Mouse (Mus musculus): Measurements from ENCODE around the gene Dnajc12.
"Not testable (repeated sequence)": the region's sequence is repeated elsewhere in the genome, so short reads cannot be mapped to it uniquely, and the experiment has no call there.

Gene Dnajc12

DNA sequence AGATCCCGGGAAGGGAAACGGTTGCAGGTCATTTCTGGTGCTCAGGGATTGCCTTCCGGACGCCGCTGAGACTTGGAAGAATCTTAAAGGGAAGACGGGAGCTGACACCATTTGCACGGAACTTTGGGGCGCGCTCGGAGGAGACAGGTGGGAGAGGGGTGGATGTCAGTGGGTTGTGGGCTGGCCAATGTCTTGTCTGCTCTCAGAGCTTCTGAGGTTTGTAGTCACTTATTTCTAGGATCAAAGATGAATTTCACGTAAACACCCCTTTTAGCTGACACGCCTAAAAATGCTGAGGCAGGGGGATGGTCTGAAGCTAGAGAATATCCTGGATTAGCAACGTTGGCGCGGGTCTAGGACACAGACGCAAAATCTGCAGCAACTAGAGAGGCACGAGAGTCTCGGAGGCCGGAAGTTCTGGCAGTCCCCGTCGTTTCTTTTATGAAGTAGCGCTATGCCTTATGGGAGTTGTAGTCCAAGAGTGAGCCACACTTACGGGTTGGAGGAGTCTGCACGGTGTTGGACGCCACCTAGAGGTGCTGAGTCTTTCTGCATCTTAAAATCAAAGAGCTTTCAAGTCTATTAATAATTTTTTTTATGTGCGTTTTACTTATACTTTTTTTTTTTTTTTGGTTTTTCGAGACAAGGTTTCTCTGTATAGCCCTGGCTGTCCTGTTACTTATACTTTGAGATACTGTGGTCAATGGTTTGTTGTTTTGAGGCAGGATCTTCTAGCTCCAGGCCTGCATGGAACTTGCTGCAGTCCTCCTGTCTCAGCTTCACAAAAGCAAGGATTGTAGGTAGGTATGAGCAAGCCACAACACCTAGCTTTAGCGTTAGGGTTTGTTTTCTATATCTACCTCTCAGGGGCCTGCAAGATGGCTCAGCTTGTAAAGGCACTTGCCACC is at the start of gene Dnajc12:
Gene Dnajc12 (plus strand): TSS at position 72 of the 908 bp plus-strand sequence.
- peak; percentile 69 to 82 for DNase-seq (ENCODE audit: low spot score in 2 of 2)

DNA sequence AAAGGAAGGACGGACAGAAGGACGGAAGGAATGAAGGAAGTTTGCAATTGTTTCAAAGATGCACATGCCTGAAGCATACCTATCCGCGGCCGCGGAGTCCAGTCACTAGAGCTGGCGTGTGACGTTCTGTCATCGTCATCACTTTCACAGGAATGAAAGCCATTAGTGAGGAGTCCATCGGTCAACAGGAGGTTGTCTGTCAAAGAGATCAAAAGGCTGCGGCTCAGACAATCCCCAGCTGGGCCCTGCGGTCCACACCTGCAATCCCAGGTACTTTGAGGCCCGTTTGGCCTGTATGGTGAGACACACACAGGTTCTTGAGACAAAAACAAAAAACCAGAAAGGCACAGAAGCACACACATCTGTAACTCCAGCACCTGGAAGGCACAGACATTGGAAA is 45.3 kb upstream of the Dnajc12 start:
- DNase-seq (ENCODE audit: low spot score in 2 of 2), result no peak

DNA sequence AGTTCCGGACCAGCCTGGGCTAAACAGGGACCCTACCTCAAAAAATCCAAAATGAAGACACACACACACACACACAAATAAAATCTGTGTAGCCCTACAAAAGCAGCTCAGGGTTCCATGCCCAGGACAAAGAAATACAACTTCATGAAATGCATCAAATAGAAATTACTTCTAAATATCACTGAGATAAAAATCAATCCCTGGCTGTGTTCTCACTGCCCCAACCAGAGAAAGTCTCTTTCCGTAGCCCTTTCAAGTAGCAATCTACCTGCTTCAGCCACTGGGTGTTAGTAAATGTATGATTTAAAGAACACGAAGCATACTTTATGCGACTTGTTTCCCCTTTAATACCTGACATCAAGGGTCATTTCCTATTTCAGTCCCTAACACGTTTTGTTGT is 44.9 kb upstream of the Dnajc12 start:
- no peak for DNase-seq (ENCODE audit: low spot score in 2 of 2)

DNA sequence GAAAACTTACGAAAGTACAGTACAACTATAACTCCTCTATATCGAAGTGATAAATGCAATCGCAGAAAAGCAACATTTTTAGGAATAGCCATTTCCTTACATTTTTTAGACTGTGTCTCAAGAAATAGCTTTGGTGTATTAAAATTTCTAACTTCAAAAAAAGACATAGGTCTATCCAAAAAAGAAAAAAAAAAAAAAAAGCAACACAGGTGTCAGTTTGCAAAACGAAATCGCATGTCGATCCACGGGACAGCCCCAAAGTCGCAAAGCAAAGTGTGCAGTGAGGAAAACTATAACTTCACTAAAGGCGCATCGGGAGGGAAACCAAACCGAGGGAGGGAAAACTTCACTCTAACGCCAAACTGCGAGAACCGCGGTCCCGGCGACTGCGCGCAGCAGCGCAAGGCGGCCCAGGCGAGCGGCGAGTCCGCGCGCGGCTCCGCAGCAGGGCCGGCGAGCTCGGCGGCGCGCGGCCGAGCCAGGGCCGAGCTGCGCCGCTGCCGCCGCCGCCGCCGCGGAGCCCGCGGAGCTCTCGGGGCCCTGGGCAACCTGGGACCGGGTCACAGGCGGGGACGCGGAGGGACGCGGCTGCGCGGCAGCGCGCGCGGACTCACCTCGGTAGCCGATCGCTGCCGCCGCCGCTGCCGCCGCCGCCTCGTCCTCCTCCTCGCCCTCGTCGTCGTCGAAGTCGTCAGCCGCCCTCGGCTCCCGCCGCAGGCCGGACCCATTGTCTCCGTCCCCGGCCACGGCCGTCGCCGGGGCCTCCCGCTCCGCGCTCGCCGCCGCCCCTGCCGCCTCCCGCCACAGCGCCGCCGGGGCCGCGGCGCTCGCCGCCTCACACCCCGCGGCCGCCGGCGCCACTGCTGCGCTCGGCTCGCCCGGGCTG is 44.0 kb upstream of the Dnajc12 start:
- DNase-seq (ENCODE audit: low spot score in 2 of 2), result peak; percentile 6 to 9

DNA sequence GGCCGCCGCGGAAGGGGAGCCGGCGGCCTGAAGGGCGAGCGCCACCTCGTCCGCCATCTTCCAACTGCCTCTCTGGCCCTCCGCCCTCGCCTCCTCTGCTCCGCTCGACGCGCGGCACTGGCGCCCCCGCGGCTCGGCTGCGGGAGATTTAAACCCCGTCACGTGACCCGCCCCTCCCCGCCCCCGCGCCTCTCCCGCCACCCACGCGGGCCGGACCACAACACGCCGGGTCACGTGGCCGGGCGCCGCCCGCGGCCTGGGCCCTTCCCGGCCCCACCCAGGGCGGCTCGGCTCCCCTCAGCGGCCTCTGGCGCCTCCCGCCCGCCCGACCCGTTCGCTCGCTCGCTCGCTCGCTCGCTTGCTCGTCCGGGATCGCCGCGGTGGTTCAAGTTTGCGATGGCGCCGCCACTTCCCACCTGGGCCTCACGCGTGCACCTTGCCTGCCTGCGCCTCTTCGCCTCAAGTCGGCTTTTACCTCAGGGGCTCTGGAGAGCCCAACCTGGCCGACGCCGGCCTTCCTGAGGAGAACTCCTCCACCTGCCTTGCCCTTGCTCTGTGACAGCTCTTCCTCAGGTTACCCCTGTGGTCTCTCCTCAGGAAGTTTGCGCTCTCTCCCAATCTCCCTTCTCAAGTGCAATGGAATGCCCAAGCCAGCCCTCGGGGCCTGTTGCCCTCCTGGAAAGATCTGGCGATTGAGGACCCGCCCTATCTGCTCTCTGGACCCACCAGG is 43.2 kb upstream of the Dnajc12 start:
- DNase-seq (ENCODE audit: low spot score in 2 of 2), result peak; percentile 68 to 70

DNA sequence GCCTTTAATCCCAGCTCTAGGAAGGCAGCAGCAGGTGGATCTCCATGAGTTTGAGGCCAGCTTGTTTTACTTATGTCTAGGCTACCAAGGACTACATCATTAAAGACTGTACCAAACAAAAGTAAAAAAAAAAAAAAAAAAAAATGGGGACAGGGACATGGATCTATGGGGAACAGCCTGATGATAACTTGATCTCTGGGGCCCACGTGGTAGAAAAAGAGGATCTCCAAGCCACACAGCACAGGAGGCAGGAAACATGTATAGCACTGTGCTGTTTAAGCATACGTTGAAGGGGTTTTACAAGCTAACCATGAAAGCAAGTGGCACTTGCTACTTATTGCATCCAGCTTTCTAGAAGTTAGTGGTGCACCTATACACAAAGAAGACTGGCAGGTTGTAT is 40.9 kb upstream of the Dnajc12 start:
- no peak for DNase-seq (ENCODE audit: low spot score in 2 of 2)

DNA sequence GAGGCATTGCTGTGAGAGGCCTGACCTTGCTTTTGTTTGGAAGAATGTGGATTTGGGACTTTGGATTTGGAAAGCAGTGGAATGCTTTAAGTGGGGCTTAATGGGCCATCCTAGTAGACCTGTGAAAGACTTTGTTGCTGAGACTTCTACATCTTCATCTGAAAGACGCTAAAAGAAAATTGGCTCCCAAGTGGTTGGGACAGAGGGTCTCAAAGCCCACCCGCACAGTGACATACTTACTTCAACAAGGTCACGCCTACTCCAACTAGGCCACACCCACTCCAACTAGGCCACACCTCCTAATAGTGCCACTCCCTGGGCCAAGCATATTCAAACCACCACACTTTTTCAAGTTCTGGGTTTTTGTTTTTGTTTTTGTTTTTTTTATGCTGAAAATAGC is 37.5 kb upstream of the Dnajc12 start:
- no peak for DNase-seq (ENCODE audit: low spot score in 2 of 2)

DNA sequence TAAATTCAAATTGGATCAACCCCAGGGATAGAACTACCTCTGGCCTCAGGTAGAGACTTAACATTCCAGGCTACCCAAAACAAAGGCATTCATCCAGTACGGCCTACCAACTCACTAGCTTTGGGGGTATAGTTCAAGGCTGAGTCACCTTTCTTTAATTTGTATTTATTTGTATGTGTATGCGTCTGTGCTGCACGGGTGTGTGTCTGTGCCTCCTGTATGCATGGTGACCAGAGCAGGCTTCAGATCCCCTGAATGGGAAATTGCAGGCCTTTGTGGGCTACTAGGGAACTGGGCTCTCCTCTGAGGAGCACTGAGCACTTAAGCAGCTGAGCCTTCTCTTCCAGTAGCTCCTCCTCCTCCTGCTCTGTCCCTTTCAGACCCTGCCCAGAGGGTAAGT is 34.0 kb upstream of the Dnajc12 start:
- DNase-seq (ENCODE audit: low spot score in 2 of 2), result no peak

DNA sequence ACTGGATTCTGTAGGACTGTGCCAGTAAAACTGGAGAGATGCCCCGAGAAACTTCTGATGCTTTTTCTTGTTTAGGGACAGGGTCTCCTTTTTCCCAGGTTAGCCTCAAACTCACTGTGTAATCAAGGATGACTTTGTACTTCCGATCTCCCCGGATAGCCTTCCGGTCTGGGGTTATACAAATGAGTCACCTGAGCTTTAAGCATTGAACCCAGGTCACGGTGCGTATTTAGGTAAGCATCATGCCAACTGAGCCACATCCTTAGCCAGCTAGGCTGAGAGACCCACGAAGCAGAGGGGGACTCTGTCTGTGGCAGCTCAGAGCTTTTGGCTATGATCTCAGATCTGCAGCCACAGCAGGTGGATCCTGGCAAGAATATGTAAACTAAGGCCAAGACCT is 31.6 kb upstream of the Dnajc12 start:
- no peak for DNase-seq (ENCODE audit: low spot score in 2 of 2)

DNA sequence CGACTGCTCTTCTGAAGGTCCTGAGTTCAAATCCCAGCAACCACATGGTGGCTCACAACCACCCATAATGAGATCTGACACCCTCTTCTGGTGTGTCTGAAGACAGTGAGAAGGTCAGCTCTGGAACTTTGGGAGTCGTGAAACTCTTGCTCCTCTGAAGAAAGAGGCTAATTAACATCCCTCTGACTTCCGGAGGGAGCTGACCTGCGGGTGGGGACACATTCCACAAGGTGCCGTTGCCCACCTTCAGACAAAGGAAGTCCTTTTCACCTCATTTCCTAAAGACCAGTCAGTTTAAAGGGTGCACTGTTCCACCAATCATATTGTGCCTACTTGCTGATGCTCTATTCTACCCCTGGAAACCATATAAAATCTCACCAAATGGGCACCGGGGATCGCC is 31.1 kb upstream of the Dnajc12 start:
- not testable (repeated sequence) for DNase-seq (ENCODE audit: low spot score in 2 of 2)

DNA sequence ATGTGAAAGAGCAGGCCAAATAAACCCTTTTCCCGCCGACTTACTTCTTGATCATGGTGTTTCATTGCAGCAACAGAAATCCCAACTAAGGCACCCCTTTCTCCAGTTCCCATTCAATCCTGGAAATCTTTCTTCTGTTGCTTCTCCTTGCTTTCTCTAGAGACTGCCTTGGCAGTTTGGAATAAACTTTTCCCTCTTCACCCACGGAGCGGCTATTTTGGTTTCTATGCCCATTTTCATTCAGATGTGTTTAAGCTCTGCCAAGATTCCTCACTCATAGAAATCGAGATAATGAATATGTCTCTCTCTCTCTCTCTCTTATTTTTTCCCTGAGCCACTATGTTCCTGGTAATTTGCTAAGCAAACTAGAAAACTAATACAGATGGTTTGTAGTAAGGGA is 30.1 kb upstream of the Dnajc12 start:
- DNase-seq (ENCODE audit: low spot score in 2 of 2), result peak; percentile 14 to 45

DNA sequence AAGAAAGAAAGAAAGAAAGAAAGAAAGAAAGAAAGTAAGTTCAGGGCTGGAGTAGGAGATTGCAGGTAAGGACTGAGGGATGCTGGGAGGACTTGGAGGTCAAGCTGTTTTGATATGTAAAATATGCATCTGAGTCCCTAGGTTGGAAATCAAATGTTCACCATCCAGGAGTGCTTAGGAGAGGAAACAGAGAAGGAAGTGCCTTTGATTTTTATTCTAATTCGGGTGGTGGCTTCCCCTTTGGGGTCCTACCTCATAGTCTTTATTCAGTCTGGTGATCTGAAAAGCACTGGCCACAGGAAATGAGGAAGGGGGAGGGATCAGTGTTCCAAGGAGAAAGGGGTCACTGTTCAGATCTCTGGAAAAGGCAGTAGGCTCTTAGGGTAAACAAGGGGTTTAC is 21.7 kb upstream of the Dnajc12 start:
- no peak for DNase-seq (ENCODE audit: low spot score in 2 of 2)

DNA sequence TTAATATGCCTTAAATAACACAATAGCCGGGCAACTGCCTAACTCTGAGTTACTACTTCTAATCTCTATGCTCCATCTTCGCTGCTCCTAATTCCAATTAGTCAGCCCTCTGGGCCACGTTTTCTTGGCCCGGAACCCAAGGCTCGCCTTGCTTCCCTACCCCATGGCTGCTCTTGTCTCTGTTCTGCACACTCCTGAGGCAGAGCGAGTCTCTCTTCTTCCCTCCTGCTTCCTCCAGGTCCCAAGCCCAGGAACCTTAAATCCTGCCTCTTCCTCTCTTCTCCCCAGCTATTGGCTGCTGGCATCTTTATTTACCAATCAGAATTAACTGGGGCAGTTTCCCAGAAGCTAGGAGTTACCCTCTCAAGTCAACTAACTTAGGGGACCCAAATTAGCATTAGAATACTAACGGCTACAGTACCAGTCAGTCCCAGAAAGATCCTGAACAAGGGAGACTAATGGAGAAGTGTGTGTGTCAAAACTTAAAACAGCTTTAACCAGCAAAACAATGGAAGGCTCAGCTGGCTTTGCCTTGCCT is 16.3 kb upstream of the Dnajc12 start:
- DNase-seq (ENCODE audit: low spot score in 2 of 2), result no peak

DNA sequence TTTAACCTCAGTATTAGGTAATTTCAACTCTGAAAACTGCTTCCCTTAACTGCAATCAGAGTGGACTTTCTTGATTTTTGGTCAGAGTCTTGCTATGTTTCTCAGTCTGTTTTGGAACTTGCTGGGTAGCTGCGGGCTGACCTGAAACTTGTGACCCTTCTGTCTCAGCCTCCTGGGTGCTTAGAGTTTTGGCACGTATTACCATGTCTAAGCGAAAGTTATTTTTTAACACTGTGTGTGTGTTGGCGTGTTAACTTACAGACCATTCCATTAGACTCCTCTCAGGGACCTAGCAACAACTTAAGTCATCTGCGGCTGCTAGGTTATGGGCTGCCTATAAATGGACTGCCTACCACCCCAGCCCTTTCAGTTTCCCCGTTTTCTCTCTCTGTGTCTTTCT is 14.9 kb upstream of the Dnajc12 start:
- no peak for DNase-seq (ENCODE audit: low spot score in 2 of 2)

DNA sequence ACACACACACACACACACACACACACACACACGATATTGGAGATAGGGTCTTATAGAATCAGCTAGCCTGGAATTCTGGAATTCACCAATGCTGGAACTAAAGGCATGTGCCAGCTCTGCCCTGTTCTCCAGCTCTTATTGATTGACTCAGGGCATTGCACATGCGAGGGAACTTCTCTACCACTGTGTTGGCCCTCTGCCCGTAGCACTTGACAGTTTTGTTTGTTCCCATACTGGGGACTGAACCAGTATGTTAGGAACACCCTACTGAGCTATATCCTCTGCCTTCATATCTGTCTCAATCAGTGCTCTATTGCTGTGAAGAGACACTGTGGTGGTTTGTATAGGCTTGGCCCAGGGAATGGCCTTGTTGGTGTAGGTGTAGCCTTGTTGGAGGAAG is 14.2 kb upstream of the Dnajc12 start:
- no peak for DNase-seq (ENCODE audit: low spot score in 2 of 2)

DNA sequence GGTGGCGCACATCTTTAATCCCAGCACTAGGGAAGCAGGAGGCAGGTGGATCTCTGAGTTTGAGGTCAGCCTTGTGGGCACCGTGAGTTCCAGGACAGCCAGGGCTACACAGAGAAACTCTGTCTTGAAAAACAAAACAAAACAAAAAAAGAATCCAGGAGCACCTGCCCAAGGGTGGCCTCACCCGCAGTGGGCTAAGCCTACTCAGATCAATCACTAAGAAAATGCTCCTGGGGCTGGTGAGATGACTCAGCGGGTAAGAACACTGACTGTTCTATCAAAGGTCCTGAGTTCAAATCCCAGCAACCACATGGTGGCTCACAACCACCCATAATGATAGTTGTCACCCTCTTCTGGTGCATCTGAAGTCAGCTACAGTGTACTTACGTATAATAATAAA is 5.9 kb upstream of the Dnajc12 start:
- DNase-seq (ENCODE audit: low spot score in 2 of 2), result no peak

DNA sequence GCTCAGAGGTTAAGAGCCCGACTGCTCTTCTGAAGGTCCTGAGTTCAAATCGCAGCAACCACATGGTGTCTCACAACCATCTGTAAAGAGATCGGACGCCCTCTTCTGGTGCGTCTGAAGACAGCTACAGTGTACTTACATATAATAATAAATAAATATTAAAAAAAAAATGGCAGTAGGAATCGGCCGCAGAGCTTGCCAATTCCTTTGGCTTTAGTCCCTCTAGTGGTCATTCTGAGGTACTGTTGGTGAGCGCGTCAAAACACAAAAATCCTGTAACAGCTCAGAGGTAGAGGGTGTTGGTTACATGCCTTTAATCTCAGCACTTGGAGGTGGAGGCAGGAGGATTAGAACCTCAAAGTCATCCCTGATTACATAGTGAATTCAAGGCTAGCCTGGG is 4.8 kb upstream of the Dnajc12 start:
- DNase-seq (ENCODE audit: low spot score in 2 of 2), result peak; percentile 18 to 23

DNA sequence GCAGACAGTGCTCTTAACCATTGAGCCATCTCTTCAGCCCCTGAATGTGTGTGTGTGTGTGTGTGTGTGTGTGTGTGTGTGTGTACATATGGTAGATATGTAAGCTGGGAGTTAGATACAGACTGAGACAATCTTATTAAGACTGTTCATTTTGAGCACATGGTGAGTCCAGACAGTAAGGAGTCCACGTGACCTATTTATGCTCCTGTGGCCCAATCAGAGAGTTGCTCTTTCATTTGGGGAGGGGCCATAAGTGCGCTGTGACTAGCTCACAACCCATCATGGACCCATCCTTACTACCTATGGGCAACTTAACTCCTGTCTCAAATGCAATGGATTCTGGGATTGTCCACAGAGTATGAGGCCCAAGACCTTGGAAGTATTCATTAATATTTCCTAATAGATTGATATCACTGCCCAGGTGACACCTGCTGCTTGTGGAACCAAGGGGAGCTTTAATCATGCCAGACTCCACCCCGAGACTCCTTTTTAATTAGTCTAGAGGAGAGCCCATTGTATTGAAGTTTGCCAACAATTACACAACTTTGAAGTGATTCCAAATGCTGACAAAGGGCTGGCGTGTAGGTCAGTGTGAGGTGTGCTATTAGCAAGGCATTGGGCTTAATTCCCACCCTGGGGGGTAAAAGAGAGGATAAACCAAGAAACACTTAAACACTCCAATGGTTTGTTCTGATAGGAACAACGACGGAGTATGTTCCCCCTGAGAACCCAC is 3.1 kb upstream of the Dnajc12 start:
- no peak for DNase-seq (ENCODE audit: low spot score in 2 of 2)

DNA sequence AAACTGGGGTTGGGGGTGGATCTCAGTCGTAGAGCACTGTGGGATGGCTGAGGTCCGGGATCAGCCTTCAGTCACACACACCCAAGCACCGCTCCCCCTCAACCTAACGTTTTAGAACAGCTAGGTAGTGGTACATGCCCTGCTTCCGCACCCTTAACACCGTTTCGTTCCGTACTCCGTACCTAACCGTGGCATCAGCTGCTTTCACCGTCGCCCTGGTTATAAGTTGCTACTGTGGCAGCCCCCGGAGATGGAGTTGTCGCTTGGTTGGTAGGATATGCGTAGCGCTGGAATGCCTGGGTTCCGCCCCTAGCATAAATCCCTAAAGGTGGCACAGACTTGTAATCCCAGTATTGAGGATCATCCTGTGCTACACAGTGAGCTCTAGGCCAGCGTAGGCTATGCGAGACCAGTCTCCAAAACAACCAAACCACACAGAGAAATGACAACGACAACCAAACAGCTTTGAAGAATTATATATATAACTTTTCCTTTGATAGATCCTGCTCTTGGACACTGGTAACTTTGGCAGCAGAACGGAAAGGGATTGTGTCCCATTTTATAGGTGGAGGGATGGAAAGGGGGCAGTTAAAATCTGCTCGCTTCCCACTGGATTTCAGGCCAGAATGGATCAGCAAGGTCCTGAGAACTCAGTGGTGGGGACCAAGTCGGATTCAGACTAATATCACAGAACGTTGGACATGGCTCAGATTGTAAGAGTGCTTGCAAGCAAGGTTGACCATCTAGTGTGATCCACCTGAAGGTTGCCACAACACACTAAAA is 554 bp upstream of the Dnajc12 start, which contains the start of gene Sirt1:
Gene Sirt1 (minus strand): TSS at position 207 of the 783 bp plus-strand sequence.
- no peak for DNase-seq (ENCODE audit: low spot score in 2 of 2)

DNA sequence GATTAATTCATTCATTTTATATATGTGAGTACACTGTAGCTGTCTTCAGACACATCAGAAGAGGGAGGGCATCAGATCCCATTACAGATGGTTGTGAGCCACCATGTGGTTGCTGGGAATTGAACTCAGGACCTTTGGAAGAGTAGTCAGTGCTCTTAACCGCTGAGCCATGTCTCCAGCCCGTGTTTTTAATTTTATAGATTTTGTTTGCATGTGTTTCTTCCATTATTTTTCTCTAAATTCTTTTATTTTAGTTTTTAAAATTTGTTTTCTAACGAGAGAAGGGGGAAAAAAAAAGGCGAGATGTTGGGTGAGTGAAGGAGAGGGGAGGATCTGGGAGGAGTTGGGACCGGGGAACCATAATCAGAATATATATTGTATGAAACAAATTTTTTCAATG is 3.7 kb downstream of the Dnajc12 start:
- DNase-seq (ENCODE audit: low spot score in 2 of 2), result not testable (repeated sequence)
